Mouse (Mus musculus) ES-E14 (cell line): ENCODE data around the gene Fndc3a.

Experiments
- CHD2 ChIP-seq: IDR thresholded peaks from 2 replicates; pipeline ENCODE4 v1.6.1; 2014; ENCODE audit warnings: mild to moderate bottlenecking, low read depth, low read length, inconsistent platforms
- HCFC1 ChIP-seq: IDR thresholded peaks from 2 replicates; pipeline ENCODE4 v1.6.1; 2012; ENCODE audit warnings: low read length, inconsistent platforms, borderline replicate concordance; ENCODE audit not compliant: insufficient read depth
- MAFK ChIP-seq: IDR thresholded peaks from 2 replicates; pipeline ENCODE4 v1.6.1; 2014; ENCODE audit warnings: mild to moderate bottlenecking, low read depth, low read length, inconsistent platforms; ENCODE audit not compliant: insufficient read depth
- ZC3H11A ChIP-seq: IDR thresholded peaks from 2 replicates; pipeline ENCODE4 v1.6.1; 2012; ENCODE audit warnings: low read depth, mild to moderate bottlenecking, inconsistent platforms, low read length, borderline replicate concordance
- ZNF384 ChIP-seq: IDR thresholded peaks from 2 replicates; pipeline ENCODE4 v1.6.1; 2012; ENCODE audit warnings: low read depth, low read length, inconsistent platforms

- TF ChIP-seq CHD2 (no peak), ZC3H11A (no peak), MAFK (no peak), HCFC1 (no peak), ZNF384 (no peak)
Measured at GRCm38 (mm10) chr14:72516376-72516775, 193.4 kb downstream of the Fndc3a start.
